Mouse (Mus musculus) spleen, adult 2 months (tissue): ENCODE data around the gene Adra2a.

ENCODE experiments used
- CTCF ChIP-seq: fragments of 200-500 bp; IDR thresholded peaks from 2 replicates; pipeline ENCODE4 v1.5.1; 2011; ENCODE audit warnings: mild to moderate bottlenecking, inconsistent platforms; ENCODE audit not compliant: insufficient read depth, insufficient read length, insufficient replicate concordance; ENCODE audit errors: extremely low read depth
- POLR2A ChIP-seq: fragments of 200-500 bp; IDR thresholded peaks from 2 replicates; pipeline ENCODE4 v1.6.1; 2011; ENCODE audit warnings: low read depth, low read length, inconsistent platforms

GRCm38 (mm10) chr19:54072233-54072800, 28.4 kb downstream of the Adra2a start:
- no peak for TF ChIP-seq CTCF
- no peak for TF ChIP-seq POLR2A
